Mouse (Mus musculus) heart, postnatal 0 days (tissue): ENCODE data around the gene Nol3. TPM values are rescaled to one million over a fixed set of nuclear protein-coding genes. Genes with fewer than 3 reads are reported as not detected.
A peak's percentile ranks its signal among the peaks of the same experiment; 100 is the strongest.

Source experiments
- ATAC-seq: fragments of 200-750 bp; cut with Nextera tagmentation; 2 replicates; pipeline ENCODE4 v1.8.0; 2017; ENCODE audit warnings: low read depth, moderate number of reproducible peaks, moderate library complexity; ENCODE audit not compliant: insufficient read depth
- DNase-seq: peaks from one replicate; pipeline ENCODE4 v3.0.0-alpha.2; 2016; ENCODE audit warnings: low spot score
- H3K27ac ChIP-seq: fragments of 300-500 bp; sonication (generic); 2 replicates; pipeline ENCODE4 v1.5.1; 2014; ENCODE audit warnings: low read depth, mild to moderate bottlenecking
- H3K27me3 ChIP-seq: fragments of 300-500 bp; sonication (generic); 2 replicates; pipeline ENCODE4 v1.6.1; 2014; ENCODE audit warnings: low read length, mixed read lengths; ENCODE audit not compliant: control insufficient read depth, insufficient read depth
- H3K36me3 ChIP-seq: fragments of 300-500 bp; sonication (generic); replicated peaks from 2 replicates; pipeline ENCODE4 v1.6.1; 2014; ENCODE audit warnings: low read length, mixed read lengths; ENCODE audit not compliant: control insufficient read depth, insufficient read depth
- H3K4me1 ChIP-seq: fragments of 300-500 bp; sonication (generic); 2 replicates; pipeline ENCODE4 v1.6.1; 2014; ENCODE audit warnings: antibody characterized with exemption; ENCODE audit not compliant: control insufficient read depth, insufficient read depth
- H3K4me2 ChIP-seq: fragments of 300-500 bp; sonication (generic); 2 replicates; pipeline ENCODE4 v1.6.1; 2014; ENCODE audit warnings: low read depth, mild to moderate bottlenecking, low read length, moderate library complexity
- H3K4me3 ChIP-seq: fragments of 300-500 bp; sonication (generic); 2 replicates; pipeline ENCODE4 v1.5.1; 2014; ENCODE audit warnings: low read depth, low read length
- H3K9ac ChIP-seq: fragments of 300-500 bp; sonication (generic); replicated peaks from 2 replicates; pipeline ENCODE4 v1.6.1; 2014; ENCODE audit warnings: low read depth, low read length, mixed read lengths
- H3K9me3 ChIP-seq: fragments of 300-500 bp; sonication (generic); replicated peaks from 2 replicates; pipeline ENCODE4 v1.6.1; 2016; ENCODE audit warnings: low read length; ENCODE audit not compliant: control insufficient read depth
- CTCF ChIP-seq: IDR thresholded peaks from 2 replicates; pipeline ENCODE4 v1.5.1; 2016; ENCODE audit warnings: antibody characterized with exemption, control low read depth, low read depth
- EP300 ChIP-seq: IDR thresholded peaks from 2 replicates; pipeline ENCODE4 v1.6.1; 2016; ENCODE audit warnings: antibody characterized with exemption, low read depth
- WGBS: fragments of 180-500 bp; shearing (Covaris S2); extraction: QIAGEN DNeasy Blood & Tissue Kit; methylation state at CpG from one replicate; pipeline ENCODE4 v1.1.7; 2014; 5-methylcytosine and 5-hydroxymethylcytosine counted together
- polyA plus RNA-seq: library from polyadenylated mRNA; unstranded; fragments of >200 nt; fragmentation: Nextera tagmentation; extraction: Ambion mirVana; gene quantifications from 2 replicates; pipeline ENCODE4 v1.2.1, GENCODE M21; 2015
- total RNA-seq: library from RNA; depleted of rRNA; stranded (reverse); fragments of >200 nt; gene quantifications from 2 replicates; pipeline ENCODE4 v1.2.3, GENCODE M21; 2014; ENCODE audit warnings: low replicate concordance

Nol3 gene
- total and polyA plus RNA-seq, 2 experiments from 2014 or later = 10.0 to 13.2 TPM

DNA sequence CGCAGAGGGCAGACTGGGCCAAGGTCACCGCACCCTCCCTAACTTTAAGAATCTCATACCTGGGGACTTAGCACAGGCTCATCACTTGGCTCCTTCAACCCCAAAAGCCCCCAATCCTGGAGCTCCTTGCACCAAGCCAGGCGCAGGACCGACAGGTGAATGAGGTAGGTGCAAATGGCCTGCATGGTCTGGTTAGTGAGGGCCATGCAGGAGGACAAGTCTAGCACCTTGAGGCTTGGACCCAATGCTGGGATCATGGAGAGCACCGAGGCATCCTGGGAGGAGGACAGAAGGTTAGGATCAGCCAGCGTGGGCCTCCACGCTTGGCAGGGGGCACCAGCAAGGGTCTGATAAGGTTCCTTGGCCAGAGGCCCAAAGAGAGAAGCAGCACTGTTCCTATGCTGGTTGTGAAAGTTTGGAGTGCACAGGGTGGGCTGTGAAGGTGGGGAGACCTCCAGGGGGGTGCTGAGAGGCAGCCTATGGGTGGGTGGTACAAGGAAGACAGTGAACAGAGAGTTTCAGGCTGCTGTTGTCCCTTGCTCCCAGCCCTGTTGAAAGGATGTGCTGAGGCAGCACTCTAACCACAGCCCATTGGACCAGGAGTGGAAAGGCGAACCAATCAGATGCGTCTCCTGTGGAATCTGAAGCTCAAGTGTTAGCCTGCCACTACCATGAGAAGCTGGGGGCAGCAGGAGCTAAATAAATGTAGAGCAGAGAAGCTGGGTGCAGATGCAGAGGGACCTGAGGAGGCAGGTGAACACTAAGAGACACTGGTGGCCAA lies 37.9 kb downstream of the Nol3 start:
- peaks cover 43% of the 10 kb centered on the region for H3K36me3 ChIP-seq
- no peaks in the 10 kb centered on the region for H3K27me3 ChIP-seq
- H3K27ac ChIP-seq = no peak overlapping the region
- no peak overlapping the region for H3K4me3 ChIP-seq
- peaks cover 29% of the 10 kb centered on the region for H3K4me1 ChIP-seq
- DNase-seq = no peak
- H3K9ac ChIP-seq = no peak overlapping the region
- TF ChIP-seq CTCF (no peak), EP300 (no peak)
- WGBS = 57% methylated on average over 9 of the region's 9 CpGs
- 0 out of 2 replicates have a peak, but pooled peaks have one; percentile 38 for ATAC-seq
- no peaks in the 10 kb centered on the region for H3K9me3 ChIP-seq
- H3K4me2 ChIP-seq = no peak overlapping the region

- Histone ChIP-seq H3K4me2 (no peak overlapping the region), H3K9ac (no peak overlapping the region), H3K4me1 (peaks cover 29% of the 10 kb centered on the region), H3K27ac (no peak overlapping the region), H3K36me3 (peaks cover 44% of the 10 kb centered on the region), H3K9me3 (no peaks in the 10 kb centered on the region), H3K4me3 (no peak overlapping the region), H3K27me3 (no peaks in the 10 kb centered on the region)
- TF ChIP-seq EP300 (no peak), CTCF (no peak)
- ATAC-seq = no peak
- DNase-seq = no peak
- 74% methylated on average over 18 of the region's 18 CpGs for WGBS
Measured at GRCm38 (mm10) chr8:105315073-105315769, 39.3 kb downstream of the Nol3 start.

DNA sequence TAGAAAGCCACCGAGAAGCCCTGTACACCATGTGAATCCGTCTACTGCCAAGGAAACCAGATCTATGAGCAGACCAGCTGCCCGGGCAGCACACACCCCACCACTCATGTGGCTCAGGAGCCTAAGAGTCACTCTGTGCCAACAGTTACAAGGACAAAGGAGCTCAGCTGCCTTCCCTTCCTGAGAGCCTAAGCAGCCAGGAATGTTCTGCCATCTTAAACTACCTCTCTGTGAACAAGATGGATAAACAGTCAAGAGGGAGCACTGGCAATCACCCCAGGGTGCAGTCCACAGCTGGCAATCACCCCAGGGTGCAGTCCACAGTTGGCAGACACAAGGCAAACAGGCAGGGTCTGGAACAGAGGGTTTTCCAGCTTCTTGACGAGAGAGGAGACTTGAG lies 42.0 kb downstream of the Nol3 start:
- 72% methylated on average over 4 of the region's 4 CpGs for WGBS
- H3K4me3 ChIP-seq = no peak overlapping the region
- 0 out of 2 replicates have a peak, but pooled peaks have one; percentile 31 for ATAC-seq

DNA sequence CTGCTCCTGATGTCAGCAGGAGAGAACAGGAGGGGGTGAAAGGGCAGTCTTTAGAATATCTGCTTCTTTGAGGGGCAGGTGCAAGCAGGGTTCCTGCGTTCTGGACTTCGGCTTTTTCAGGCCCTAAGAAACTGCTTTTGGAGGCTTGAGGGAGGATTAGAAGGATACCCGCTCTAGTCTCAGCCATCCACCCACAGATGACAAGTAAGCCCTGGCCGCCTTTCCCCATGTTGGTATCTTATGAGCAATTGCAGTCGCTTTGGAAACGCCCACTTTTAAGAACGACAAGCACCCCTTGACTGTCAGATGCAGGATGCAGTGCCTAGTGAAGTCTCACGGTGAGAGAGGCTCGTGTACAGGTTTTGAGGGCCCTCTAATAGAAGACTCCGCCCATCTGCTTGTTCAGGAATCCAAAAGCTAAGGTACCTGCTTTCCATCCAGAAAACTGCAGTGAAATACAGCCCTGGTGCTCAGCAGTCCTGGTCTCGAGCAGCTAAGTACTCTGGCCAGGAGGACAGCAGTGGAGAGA lies 42.8 kb downstream of the Nol3 start:
- TF ChIP-seq EP300 (no peak), CTCF (no peak)
- 75% methylated on average over 11 of the region's 11 CpGs for WGBS
- no peak overlapping the region for H3K4me2 ChIP-seq
- H3K27me3 ChIP-seq = no peaks in the 10 kb centered on the region
- peaks cover 22% of the 10 kb centered on the region for H3K4me1 ChIP-seq
- H3K9me3 ChIP-seq = no peaks in the 10 kb centered on the region
- H3K9ac ChIP-seq = no peak overlapping the region
- H3K27ac ChIP-seq = peak overlapping the region; percentile 54; the same call in 1 of the 2 replicates
- H3K4me3 ChIP-seq = no peak overlapping the region
- ATAC-seq (no peak), DNase-seq (no peak)
- peaks cover 44% of the 10 kb centered on the region for H3K36me3 ChIP-seq

More for the DNA sequence above, 42.0 kb downstream of the Nol3 start:
- DNase-seq = no peak
- Histone ChIP-seq H3K9ac (no peak overlapping the region), H3K27ac (peak overlapping the region; percentile 54), H3K27me3 (no peaks in the 10 kb centered on the region), H3K4me1 (peaks cover 29% of the 10 kb centered on the region), H3K4me2 (no peak overlapping the region), H3K36me3 (peaks cover 51% of the 10 kb centered on the region), H3K9me3 (no peaks in the 10 kb centered on the region)
- TF ChIP-seq CTCF (no peak), EP300 (no peak)

DNA sequence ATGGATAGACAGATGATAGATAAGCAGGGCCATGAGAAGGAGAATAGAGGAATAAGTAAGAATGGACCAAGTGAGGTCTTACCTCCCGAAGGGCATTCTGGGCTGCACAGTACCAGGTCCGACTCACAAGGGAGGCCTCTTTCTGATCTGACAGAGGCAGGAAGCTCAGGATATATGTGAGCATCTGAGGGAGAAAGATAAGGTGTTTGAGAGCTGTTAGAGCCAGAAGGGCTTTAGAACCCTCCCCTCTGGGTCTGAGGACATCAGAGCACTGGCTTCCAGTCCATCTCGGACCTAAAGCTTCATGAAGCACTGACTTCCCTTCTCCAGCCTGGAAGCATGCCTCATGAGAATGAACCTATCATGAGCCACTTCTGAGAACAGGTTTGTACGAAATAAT lies 47.2 kb downstream of the Nol3 start:
- no peaks in the 10 kb centered on the region for H3K27me3 ChIP-seq
- H3K9ac ChIP-seq = no peak overlapping the region
- H3K4me3 ChIP-seq = no peak overlapping the region
- H3K36me3 ChIP-seq = peaks cover 27% of the 10 kb centered on the region
- no peak for TF ChIP-seq EP300
- TF ChIP-seq CTCF = no peak
- 76% methylated on average over 4 of the region's 4 CpGs for WGBS
- no peak overlapping the region for H3K27ac ChIP-seq
- no peak for DNase-seq
- H3K9me3 ChIP-seq = no peaks in the 10 kb centered on the region
- ATAC-seq = no peak
- H3K4me1 ChIP-seq = peaks cover 24% of the 10 kb centered on the region
- H3K4me2 ChIP-seq = no peak overlapping the region
